Mouse (Mus musculus): ENCODE data around the gene Vapa. TPM values are rescaled to one million over a fixed set of nuclear protein-coding genes. Genes with fewer than 3 reads are reported as not detected.
"Not testable (repeated sequence)": the region's sequence is repeated elsewhere in the genome, so short reads cannot be mapped to it uniquely, and the experiment has no call there.

Vapa gene
- polyA plus RNA-seq, 1 experiment, result 40.3 TPM

DNA sequence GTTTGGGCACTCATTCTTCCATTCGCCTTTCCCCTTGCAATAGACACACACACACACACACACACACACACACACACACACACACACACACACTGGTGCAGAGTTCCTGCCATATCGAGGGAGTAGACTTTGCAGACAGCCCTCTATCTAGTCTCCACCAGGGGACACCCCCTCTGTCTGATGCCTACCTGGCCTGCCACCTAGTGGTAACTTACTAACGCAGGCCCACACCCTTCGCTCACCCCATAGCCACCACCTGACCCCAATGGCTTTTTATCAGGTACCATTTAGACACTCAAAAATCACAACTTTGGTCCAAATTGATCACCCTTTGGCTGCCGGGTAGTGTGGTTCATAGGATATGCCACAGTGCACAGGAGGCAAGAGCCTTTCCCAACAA lies 54.1 kb downstream of the Vapa start:
- Histone ChIP-seq H3K4me1 (ENCODE audit: control insufficient read depth, insufficient read depth, low read length) (no peaks in the 10 kb centered on the region), H3K4me3 (replicated peaks; ENCODE audit: extremely low read depth, low read depth, low read length) (no peak overlapping the region)
- WGBS, result 35% methylated on average over 5 of the region's 5 CpGs
- no peak for DNase-seq
- TF ChIP-seq POLR2A (IDR thresholded peaks at IDR 0.05; ENCODE audit: borderline replicate concordance, extremely low read depth, low read depth, low read length) (no peak), CTCF (IDR thresholded peaks at IDR 0.05; ENCODE audit: insufficient read depth, low read length) (peak; percentile 63)

DNA sequence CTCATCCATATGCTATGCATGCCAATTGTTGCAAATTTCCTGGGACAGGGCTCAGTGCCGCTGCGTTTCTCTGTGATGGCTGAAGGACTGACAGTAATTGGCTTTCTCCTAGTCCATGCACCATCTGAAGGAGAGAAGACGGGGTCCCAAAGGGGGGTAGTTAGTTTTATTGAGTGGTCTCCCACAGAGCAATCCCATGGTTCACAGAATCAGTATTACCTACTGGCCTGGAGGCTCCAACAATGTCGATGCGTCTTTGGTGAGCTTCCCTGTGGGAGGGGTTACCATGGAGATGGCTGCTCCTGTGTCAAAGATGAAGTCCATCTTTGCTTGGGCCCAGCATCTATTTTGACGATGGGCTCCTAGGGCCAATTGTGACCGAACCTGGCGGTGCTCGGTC lies 54.6 kb downstream of the Vapa start:
- TF ChIP-seq CTCF (IDR thresholded peaks at IDR 0.05; ENCODE audit: insufficient read depth, low read length), result no peak
- no peak for TF ChIP-seq POLR2A (IDR thresholded peaks at IDR 0.05; ENCODE audit: borderline replicate concordance, extremely low read depth, low read depth, low read length)
- H3K4me3 ChIP-seq (replicated peaks; ENCODE audit: extremely low read depth, low read depth, low read length), result no peak overlapping the region
- DNase-seq, result no peak
- H3K4me1 ChIP-seq (ENCODE audit: control insufficient read depth, insufficient read depth, low read length), result no peaks in the 10 kb centered on the region
- WGBS, result 47% methylated on average over 9 of the region's 9 CpGs

DNA sequence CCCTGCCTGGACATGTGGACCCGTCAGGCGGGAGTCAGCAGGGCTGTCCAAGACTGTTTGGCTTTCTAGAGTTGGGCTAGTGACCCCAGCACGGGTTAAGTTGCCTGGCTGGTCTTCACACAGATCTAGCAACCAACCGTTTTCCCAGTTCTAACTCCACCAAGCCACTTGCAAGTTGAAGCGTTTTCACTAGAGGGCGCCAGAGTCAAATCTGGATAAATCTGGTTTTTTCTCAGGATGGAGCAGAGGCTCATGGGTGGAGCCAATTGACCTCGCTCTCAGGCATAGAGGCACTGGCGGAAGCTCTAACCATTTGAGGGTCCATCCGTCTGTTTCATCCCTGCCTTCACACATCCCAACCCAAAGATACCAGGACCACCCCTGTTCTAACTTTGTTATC lies 55.1 kb downstream of the Vapa start:
- H3K4me1 ChIP-seq (ENCODE audit: control insufficient read depth, insufficient read depth, low read length), result no peaks in the 10 kb centered on the region
- WGBS, result 26% methylated on average over 9 of the region's 9 CpGs
- TF ChIP-seq POLR2A (IDR thresholded peaks at IDR 0.05; ENCODE audit: borderline replicate concordance, extremely low read depth, low read depth, low read length) (no peak), CTCF (IDR thresholded peaks at IDR 0.05; ENCODE audit: insufficient read depth, low read length) (peak; percentile 40)
- H3K4me3 ChIP-seq (replicated peaks; ENCODE audit: extremely low read depth, low read depth, low read length), result no peak overlapping the region
- peak; percentile 66 for DNase-seq

DNA sequence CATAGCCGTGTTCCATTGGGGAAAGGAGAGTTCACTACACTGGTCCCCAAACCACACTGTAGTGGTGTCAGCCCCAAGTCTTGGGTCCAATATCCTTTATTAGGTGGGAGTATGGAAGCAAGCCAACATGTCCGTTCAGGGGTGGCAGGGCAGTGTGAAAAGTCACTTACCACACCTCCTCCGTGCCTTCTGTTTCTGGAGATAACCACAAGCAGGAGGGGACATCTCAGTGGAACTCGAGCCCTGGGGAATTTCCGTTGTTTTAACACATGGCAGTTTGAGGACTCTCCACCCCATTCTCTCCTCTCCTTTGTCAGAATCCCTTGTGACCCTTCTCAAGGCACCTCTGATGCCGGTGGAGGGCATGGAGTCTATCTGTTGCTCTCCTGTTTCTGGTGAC lies 56.1 kb downstream of the Vapa start:
- WGBS, result 36% methylated on average over 6 of the region's 6 CpGs
- Histone ChIP-seq H3K4me3 (replicated peaks; ENCODE audit: extremely low read depth, low read depth, low read length) (no peak overlapping the region), H3K4me1 (ENCODE audit: control insufficient read depth, insufficient read depth, low read length) (no peaks in the 10 kb centered on the region)
- no peak for TF ChIP-seq CTCF (IDR thresholded peaks at IDR 0.05; ENCODE audit: insufficient read depth, low read length)
- TF ChIP-seq POLR2A (IDR thresholded peaks at IDR 0.05; ENCODE audit: borderline replicate concordance, extremely low read depth, low read depth, low read length), result no peak
- DNase-seq, result no peak

DNA sequence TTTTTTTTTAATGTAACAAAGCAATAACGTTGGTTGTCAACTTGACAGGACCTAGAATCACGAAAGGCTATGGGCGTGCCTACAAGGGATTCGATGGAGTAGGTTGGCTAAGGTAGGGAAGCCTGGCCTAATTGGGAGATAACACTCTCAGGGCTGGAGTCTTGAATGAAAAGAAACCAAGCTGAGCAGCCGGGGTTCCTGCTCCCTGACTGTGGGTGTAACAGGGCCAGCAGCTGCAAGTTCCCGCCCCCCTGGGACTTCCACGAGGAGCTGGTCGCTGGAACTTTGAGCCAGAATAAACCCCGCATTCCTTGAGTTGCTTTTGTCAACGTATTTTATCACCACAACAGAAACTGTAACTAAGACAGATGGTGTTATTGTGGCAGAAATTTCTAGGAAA lies 56.6 kb downstream of the Vapa start:
- no peak for DNase-seq
- no peak overlapping the region for H3K4me3 ChIP-seq (replicated peaks; ENCODE audit: extremely low read depth, low read depth, low read length)
- 59% methylated on average over 10 of the region's 10 CpGs for WGBS
- no peaks in the 10 kb centered on the region for H3K4me1 ChIP-seq (ENCODE audit: control insufficient read depth, insufficient read depth, low read length)
- TF ChIP-seq CTCF (IDR thresholded peaks at IDR 0.05; ENCODE audit: insufficient read depth, low read length) (no peak), POLR2A (IDR thresholded peaks at IDR 0.05; ENCODE audit: borderline replicate concordance, extremely low read depth, low read depth, low read length) (no peak)

DNA sequence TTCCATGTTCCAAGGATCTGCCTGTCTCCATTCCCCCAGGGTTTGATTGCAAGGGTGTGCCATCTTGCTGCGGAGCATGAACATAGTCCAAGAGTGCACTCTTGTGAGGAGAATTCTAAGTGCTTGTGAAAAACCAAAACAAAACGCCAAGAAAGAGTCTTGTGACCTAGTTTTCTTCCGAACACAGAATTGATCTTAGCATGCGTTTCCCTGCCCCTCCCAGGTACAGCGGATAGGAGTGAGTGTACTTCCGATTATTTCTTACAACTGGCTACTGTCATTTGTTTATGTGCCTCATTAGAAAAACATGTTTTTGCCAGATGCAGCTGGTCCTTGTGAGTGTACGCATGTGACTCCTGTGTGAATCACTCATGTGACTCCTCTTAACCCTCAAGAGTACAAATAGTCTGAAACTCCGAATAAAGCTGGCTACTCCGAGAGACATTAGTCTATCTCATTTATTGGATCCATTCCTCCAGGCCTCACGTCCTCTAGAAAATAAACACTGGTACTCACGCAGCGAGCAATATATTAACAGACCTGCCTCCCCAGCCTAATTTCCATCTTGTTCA lies 60.8 kb downstream of the Vapa start:
- H3K4me3 ChIP-seq (replicated peaks; ENCODE audit: extremely low read depth, low read depth, low read length), result no peak overlapping the region
- TF ChIP-seq POLR2A (IDR thresholded peaks at IDR 0.05; ENCODE audit: borderline replicate concordance, extremely low read depth, low read depth, low read length), result no peak
- TF ChIP-seq CTCF (IDR thresholded peaks at IDR 0.05; ENCODE audit: insufficient read depth, low read length), result no peak
- 63% methylated on average over 12 of the region's 12 CpGs for WGBS
- 0 out of 2 replicates have a peak, but pooled peaks cover 2% of the 10 kb centered on the region for H3K4me1 ChIP-seq (ENCODE audit: control insufficient read depth, insufficient read depth, low read length)
- DNase-seq, result no peak

DNA sequence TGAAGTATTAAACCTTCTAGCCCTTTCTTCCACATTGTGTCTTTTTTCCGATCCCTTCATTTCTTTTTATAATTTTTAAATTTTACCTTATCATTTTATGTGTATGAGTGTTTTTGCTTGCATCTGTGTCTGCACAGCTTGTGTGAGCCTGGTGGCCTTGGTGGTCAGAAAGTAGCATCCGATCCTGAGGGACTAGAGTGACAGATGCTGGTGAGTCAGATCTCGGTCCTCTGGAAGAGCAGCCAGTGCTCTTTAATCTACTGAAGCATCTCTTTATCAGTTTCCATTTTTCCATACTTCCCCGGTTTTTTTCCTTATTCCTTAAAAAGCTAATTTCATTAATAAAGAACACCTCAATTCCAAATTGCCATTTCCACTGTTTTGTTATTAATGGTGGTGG lies 63.0 kb downstream of the Vapa start:
- 85% methylated on average over 4 of the region's 4 CpGs for WGBS
- H3K4me1 ChIP-seq (ENCODE audit: control insufficient read depth, insufficient read depth, low read length), result 0 out of 2 replicates have a peak, but pooled peaks cover 2% of the 10 kb centered on the region
- no peak overlapping the region for H3K4me3 ChIP-seq (replicated peaks; ENCODE audit: extremely low read depth, low read depth, low read length)
- TF ChIP-seq CTCF (IDR thresholded peaks at IDR 0.05; ENCODE audit: insufficient read depth, low read length) (no peak), POLR2A (IDR thresholded peaks at IDR 0.05; ENCODE audit: borderline replicate concordance, extremely low read depth, low read depth, low read length) (no peak)
- no peak for DNase-seq

DNA sequence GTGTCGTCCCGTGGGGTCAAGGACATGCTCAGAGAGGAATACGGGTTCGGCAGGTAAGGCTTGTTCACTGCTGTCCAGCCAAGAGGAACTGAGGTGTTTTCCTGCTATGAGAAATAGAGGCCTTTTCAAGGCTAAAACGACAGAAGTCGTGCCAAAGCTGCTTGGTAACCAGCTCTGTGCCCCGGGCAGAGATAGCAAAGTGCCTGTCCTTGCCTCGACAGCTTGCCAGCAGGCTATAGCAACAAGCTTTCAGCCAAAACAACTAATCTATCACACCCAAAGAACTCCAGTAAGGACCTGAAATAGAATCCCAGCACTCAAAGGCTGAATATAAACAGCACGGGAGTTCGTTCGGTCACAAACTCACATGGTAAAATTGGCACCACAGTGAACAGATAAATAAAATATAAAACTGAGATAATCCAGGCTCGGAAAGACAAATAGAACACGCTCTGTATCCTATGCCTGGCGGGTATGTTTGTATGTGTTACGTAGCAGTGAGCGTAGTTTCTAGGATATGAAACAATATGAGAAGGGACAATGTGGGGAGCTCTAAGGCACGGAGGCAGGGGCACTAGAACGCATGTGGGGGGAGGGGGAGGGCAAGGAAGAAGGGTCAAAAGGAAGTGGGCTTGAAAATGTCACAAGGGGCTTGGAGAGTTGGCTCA lies 64.5 kb downstream of the Vapa start:
- no peak for DNase-seq
- H3K4me3 ChIP-seq (replicated peaks; ENCODE audit: extremely low read depth, low read depth, low read length), result no peak overlapping the region
- WGBS, result 38% methylated on average over 18 of the region's 18 CpGs
- TF ChIP-seq CTCF (IDR thresholded peaks at IDR 0.05; ENCODE audit: insufficient read depth, low read length) (no peak), POLR2A (IDR thresholded peaks at IDR 0.05; ENCODE audit: borderline replicate concordance, extremely low read depth, low read depth, low read length) (no peak)
- 0 out of 2 replicates have a peak, but pooled peaks cover 2% of the 10 kb centered on the region for H3K4me1 ChIP-seq (ENCODE audit: control insufficient read depth, insufficient read depth, low read length)

DNA sequence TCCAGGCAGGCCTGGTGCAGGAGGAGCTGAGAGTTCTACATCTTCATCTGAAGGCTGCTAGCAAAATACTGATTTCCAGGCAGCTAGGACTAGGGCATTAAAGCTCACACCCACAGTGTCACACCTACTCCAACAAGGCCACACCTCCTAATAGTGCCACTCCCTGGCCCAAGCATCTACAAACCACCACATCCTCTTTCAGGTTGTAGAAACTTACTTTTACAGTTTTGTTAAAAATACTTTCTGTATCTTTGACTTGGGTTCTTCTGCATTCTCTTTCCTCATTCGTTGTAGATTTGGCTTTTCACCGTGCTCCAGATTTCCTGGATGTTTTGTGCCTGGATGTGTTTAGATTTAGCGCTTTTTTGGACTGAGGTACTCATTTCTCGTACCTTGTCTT lies 67.1 kb downstream of the Vapa start:
- DNase-seq; H3K4me3 ChIP-seq (replicated peaks; ENCODE audit: extremely low read depth, low read depth, low read length); H3K4me1 ChIP-seq (ENCODE audit: control insufficient read depth, insufficient read depth, low read length): not testable (repeated sequence)
- 83% methylated on average over 4 of the region's 4 CpGs for WGBS

Data from lung, adult 2 months (tissue).